Mouse (Mus musculus) lung, postnatal 4 days (tissue): Measurements from ENCODE around the gene C8g.

Source experiments
- DNase-seq, 2 experiments: peaks; one replicate each; pipeline ENCODE4 v3.0.0; 2021

C8g gene

DNA sequence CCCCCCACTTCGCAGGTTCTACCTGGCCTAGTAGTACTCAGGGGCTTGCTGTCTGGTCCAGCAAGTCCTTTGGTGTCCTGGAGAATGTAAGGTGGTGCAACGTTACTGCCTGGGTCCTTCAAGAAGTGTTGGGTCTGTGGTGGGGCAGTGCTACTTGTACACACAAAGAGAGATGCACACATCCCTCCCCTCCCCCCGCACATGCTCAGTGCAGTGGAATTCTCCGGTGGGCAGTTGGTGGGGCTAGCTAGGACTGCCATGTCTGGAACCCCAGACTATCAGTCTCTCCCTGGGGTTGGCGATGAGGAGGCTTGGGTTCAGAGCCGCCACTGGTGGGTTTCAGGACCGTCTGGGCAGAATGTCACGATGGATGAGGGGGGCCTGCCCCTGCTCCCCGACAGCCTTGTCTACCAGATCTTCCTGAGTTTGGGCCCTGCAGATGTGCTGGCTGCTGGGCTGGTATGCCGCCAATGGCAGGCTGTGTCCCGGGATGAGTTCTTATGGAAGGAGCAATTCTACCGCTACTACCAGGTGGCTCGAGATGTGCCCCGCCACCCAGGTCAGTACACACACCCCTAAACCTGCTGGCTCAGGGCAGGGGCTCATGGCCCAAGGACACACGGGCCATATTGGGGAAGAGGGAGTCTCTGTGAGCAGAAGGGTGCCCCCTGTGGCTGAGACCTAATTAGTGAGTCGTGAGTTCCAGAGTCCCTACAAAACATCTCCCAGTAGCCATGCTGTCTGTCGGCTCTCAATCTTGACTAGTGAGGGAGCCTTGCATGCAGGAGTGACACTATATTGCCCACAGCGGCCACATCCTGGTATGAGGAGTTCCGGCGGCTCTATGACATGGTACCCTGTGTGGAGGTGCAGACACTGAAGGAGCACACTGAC is at the start of gene C8g:
Gene C8g (minus strand): TSS at position 127 of the 894 bp plus-strand sequence.
- no peak for DNase-seq

DNA sequence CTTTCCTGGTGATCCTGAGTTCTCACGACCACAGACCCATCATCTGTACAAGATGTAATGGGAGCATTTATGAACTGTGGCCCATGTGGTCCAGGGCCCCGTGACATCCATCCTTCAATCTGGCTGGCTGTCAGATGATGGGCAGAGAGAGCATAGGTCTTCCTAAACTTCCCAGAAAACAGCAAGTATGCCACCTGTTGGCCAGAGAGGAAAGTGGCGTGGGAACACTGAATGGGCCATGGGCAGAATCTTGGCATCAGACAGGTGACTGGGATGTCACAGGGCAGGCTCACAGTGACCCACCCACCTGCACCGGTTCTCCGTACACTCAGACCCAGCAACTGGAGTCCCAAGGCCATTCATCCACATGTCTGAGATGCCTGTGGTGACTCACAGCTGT is 49.7 kb upstream of the C8g start:
- peak in 1 of 2 experiments; percentile 58 for DNase-seq

DNA sequence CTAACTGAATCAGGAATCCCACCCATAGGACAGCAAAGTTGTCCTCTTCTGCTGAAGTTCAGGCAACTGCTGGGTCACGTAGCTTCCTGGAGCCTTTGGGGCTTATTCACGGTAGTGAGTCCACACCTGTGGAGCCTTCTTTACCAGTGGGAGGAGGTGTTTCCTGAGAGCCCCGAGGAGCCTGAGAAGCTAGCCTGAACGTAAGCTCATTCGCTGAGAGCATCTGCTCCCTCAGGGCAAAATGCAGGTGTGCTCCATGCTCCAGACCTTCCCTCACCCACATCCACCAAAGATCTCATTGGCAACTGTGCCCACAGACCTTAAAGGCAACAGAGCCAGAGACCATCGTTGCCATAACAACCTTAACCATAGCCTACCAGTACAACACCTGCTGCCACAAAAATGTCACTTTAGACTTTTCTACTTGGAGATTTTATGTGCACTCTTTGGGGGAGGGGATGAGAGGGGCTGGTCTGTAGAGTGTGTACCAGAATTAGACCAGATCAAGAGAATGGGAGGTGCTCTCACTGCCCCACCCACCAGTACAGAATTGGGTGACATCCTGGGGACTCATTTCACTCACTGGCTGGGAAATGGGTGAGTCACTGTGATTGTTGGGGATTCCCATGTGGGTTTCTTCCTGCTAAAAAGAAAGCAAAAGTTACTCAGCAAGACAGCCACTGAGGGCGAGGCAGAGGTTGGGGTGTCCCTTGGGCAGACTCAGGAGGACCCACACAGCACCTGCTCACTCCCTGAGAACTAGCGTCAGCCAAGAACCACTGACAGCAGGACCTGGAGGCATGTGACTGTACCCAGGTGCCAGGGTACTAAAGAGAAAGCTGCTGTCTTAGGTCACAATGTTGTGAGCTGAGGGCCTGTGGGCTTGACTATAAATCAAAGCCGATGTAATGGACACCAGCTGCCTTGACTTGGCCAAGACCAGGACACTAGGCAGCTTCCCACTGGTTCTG is 47.8 kb upstream of the C8g start:
- no peak for DNase-seq

DNA sequence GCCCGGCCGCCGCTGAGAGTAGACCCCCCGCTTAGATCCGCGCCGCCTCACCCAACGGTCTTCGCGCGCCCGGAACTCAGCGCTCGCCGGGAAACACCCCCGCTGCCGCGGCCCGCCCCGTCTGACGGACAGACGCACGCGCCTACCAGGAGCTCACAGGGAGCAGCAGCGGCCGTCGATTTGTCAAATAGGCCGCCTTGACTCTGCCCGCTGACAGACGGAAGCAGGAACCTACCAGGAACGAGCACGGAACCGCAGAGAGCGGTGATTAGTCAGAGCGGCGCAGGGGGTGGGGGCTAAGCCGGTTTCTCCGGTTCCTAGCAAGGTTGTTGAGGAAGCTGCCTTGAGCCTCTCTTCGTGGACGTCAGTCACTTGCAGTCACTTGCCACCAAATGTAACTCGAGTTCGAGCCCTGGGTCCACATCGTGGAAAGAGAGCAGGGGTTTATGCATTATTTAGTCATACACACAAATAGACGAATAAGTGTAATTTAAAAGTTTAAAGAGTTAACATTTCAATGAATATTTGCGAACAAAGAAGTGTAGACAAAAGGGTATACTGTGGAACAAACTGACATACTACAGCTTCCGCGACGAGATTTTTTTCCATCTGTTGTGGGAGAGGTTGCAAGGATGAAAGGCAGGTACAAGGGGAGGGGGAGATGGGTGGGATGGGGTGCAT is 45.4 kb upstream of the C8g start, which contains the start of gene Traf2:
Gene Traf2 (minus strand): TSS at position 130 of the 681 bp plus-strand sequence.
- DNase-seq = peak; percentile 99 to 100

DNA sequence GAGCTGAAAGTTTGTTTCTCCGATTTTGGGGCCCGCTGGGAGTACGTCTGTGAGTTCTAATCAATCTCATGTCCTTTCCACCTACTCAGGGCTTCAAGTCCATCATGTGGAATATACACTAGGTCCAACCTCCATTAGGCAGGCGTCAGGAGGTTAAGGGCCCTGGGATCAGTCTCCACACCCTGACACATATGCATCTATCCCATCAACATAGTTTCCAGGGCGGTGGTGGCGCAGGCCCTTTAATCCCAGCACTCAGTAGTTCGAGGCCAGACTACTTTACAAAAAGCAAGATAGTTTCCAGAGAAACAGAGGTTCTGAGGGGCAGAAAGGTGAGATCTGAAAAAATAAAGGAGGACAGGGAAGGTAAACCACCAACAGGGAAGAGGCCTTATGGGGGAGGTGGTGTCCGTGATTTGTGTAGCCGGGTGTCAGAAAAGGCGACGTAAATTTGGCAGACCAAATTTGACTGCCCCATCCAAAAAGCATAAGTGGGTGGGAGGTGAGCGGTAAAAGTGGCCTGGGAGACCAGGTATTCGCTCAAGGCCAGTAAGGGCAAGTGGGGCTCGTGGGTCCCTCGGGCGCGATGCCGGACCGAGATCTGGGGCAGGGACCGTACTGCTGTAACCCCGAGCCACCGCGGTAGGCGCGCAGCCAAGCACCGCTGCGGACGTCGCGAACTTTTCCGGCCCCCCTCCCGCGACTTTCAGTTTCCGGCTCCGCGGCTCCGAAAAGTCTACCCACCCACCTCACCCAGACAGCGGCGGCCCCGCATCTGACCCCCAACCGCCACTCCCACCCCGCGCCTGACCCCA is 44.7 kb upstream of the C8g start:
- no peak for DNase-seq

GRCm38 (mm10) chr2:25541644-25542367 is 40.3 kb upstream of the C8g start:
- no peak for DNase-seq

DNA sequence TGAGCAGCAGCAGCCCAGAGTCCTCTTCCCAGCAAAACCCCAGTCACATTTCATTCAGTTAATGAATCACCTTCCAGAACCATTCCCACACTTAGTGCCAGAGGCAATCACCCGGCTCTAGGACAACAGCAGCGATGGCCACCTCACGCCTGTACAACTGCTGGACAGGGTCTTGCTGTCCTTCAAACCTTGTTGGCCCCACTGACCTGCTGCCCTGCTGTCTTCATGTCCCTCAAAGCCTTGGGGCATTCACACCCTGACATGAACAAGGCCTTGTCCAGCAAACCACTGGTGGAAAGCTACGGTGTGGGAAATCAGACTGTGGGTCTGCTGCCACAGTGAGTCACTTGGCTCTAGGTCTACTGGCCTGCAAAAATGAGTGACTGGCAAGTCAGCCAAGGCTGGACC is 39.0 kb upstream of the C8g start:
- DNase-seq = no peak

- DNase-seq = no peak
These were observed 35.0 kb upstream of the C8g start for GRCm38 (mm10) chr2:25536531-25536930.

DNA sequence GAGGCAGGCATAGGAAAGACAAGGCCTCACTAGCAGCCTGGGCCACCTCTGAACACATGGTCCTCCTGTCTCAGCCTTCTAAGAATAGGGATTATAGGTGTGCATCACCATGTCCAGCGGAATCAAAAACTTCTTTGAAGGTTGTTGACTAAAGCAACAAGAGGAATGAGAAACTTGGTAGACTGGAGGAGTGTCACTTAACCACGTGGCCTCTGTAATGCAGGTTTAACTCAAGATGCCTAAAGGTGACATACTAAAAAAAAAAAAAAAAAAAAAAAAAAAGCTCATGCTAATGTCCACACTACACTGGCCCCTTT is 33.3 kb upstream of the C8g start:
- no peak for DNase-seq

GRCm38 (mm10) chr2:25534178-25534865 is 32.8 kb upstream of the C8g start:
- peak; percentile 59 to 72 for DNase-seq

DNA sequence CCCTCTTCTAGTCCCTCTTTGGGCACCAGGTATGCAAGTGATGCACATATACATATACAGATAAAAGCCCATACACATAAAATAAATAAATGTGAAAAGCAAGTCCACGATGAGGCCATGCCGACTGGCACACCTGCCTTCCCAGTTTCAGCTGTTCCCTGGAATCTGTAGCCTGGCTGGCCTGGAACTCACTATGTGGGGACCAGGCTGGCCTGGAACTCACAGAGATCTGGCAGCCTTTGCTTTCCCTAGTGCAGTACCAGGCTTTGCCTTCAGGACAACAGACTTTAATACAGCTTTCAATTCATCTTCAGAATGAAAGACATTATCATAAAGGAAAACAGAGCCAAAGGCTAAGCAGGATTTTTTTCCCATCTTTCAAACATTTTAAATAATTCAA is 32.2 kb upstream of the C8g start:
- DNase-seq = no peak

GRCm38 (mm10) chr2:25526510-25527302 is 25.2 kb upstream of the C8g start:
- DNase-seq = no peak

DNA sequence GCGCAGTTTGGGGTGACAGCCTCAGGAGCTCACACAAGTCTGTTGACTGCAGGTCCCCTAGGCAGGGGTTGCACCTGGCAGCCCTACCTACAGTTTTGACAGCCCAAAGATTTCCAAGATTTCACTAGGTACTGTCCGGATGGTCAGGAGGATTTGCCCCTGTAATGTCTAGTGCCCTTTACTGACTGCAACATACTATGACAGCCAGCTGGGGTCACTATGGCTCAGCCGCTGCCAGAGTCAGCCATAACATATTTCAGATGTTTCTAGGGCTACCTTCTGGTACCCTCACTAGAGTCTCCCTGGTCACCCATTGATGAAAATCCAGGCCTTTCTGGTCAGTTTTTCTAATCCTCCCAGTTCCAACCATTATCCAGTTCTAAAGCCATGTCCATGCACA is 8.4 kb upstream of the C8g start:
- no peak for DNase-seq

GRCm38 (mm10) chr2:25506964-25507363 is 5.4 kb upstream of the C8g start:
- peak; percentile 41 to 63 for DNase-seq

- no peak for DNase-seq
These were observed 4.3 kb upstream of the C8g start for GRCm38 (mm10) chr2:25505860-25506259.

- no peak for DNase-seq
These were observed 3.5 kb upstream of the C8g start for GRCm38 (mm10) chr2:25505000-25505399.

DNA sequence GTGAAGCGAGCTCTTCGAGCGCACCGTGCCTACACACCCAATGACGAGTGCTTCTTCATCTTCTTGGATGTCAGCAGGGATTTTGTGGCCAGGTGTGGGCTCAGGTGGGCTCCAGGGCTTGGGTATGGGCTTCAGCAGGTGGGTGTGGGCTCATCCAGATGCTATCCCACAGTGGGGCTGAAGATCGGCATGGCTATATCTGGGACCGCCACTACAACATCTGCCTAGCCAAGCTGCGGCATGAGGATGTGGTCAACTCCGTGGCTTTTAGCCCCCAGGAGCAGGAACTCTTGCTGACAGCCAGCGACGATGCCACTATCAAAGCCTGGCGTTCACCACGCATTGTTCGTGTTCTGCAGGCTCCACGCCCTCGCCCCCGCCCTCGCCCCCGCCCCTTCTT is 3.0 kb upstream of the C8g start:
- no peak for DNase-seq

- DNase-seq = no peak
These were observed 1.2 kb upstream of the C8g start for GRCm38 (mm10) chr2:25502726-25503125.

DNA sequence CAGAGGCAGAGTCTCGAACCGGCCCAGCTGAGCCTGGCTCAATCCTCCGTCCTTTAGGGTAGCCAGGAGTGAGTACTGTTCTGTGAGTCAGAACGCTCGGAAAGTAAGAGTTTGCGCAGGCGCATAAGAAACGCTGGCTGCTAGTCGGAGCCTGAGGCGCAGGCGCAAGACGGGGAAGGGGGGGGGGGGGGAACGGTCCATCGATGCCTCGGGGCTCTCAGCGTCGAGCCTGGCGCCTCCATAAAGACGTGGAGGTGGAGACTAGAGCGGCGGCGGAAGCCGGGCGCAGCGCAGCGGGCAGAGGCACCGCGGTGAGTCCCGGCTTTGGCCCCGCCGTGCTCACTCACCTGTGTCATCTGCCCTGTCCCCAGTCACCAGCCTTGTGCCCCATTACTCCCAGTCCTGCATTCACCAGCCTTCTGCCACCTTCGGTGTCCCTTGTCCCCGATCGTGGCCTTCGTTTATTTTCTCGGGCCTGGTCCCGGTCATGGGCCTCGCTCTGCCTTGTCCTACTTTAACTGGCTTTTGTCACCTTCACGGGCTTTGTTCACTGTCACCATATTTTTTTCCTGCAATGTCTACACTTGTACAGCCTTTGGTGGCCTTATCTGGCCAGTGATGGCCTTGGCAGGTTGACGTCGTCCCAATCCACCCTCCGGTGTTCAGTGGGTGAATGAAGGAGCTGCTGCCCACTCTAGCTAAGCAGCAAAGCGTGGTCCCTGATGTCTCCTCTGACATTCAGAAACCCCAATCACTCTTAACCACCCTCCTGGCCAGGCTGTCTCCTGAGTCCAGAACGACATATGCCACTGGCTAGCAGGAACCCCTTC is 728 bp downstream of the C8g start, which contains the start of gene Fbxw5:
Gene Fbxw5 (plus strand): TSS at position 175 of the 830 bp plus-strand sequence.
- DNase-seq = peak; percentile 87 to 91
